Mouse (Mus musculus): ENCODE results near the gene Rft1.

GRCm38 (mm10) chr14:30711892-30712291, 57.7 kb downstream of the Rft1 start:
- TF ChIP-seq CTCF (IDR thresholded peaks at IDR 0.05 in 2 of 3, conservative IDR thresholded peaks at IDR 0.05 in 1 of 3; ENCODE audit: control insufficient read depth in 1 of 3, insufficient read depth in 1 of 3, low read depth in 2 of 3, low read length in 3 of 3, poor library complexity in 1 of 3, severe bottlenecking in 1 of 3) (no peak), MYC (IDR thresholded peaks at IDR 0.05; ENCODE audit: low read depth, low read length) (no peak), E2F4 (IDR thresholded peaks at IDR 0.05; ENCODE audit: borderline replicate concordance, low read depth, low read length) (no peak), EP300 (IDR thresholded peaks at IDR 0.05; ENCODE audit: low read depth in 1 of 2, low read length in 2 of 2) (peak; percentile 60 to 72; a peak in 3 of 4 replicates), TAL1 (IDR thresholded peaks at IDR 0.05; ENCODE audit: low read length) (no peak; the same call in 1 of the 2 replicates), HCFC1 (IDR thresholded peaks at IDR 0.05; ENCODE audit: low read depth, low read length) (no peak), POLR2A (IDR thresholded peaks at IDR 0.05; ENCODE audit: control insufficient read depth in 1 of 2, insufficient read depth in 1 of 2, low read depth in 1 of 2, low read length in 2 of 2, poor library complexity in 1 of 2) (no peak), ELF1 (IDR thresholded peaks at IDR 0.05; ENCODE audit: low read depth, low read length) (no peak), TCF12 (IDR thresholded peaks at IDR 0.05; ENCODE audit: low read depth, low read length) (peak; percentile 58; the same call in 1 of the 2 replicates), ZMIZ1 (IDR thresholded peaks at IDR 0.05; ENCODE audit: low read depth, low read length) (no peak), RAD21 (IDR thresholded peaks at IDR 0.05; ENCODE audit: low read depth, low read length) (no peak), POLR2AphosphoS2 (IDR thresholded peaks at IDR 0.05; ENCODE audit: low read length) (no peak), MAX (IDR thresholded peaks at IDR 0.05; ENCODE audit: low read length) (no peak), ZNF384 (IDR thresholded peaks at IDR 0.05; ENCODE audit: low read depth, low read length) (no peak; the same call in 1 of the 2 replicates)
